Mouse (Mus musculus) right cerebral cortex, postnatal 14 days (tissue): ENCODE results near the gene Cisd3.
"Not testable (repeated sequence)": the region's sequence is repeated elsewhere in the genome, so short reads cannot be mapped to it uniquely, and the experiment has no call there.

Experiments
- DNase-seq: peaks from one replicate; pipeline ENCODE4 v3.0.0; 2022

The Cisd3 gene

GRCm38 (mm10) chr11:97685613-97686321 is at the start of gene Cisd3:
TSS of gene Cisd3 (plus strand) at chr11:97685826.
- peak; percentile 81 for DNase-seq

- peak; percentile 51 for DNase-seq
Measured at GRCm38 (mm10) chr11:97641668-97642067, 44.0 kb upstream of the Cisd3 start.

GRCm38 (mm10) chr11:97642746-97643145 is 42.9 kb upstream of the Cisd3 start:
- DNase-seq = no peak

GRCm38 (mm10) chr11:97643380-97644055 is 42.1 kb upstream of the Cisd3 start:
- no peak for DNase-seq

DNA sequence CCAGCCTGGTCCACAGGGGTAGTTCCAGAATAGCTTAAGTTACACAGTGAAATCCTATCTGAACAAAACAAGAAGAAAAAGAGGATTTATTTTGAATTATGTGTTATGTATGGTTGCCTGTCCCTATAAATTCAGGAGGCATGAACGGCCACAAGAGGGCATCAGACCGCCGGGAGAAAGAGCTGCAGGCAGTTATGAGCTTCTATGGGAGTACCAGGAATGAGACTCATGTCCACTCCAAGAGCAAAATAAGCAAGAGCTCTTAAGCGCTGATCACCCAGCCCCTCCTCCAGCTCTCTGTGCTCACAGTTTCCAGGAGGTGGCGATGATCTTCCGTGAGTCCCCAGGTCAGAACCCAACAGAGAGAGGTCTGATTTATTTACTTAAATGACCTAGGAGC is 40.8 kb upstream of the Cisd3 start:
- peak; percentile 71 for DNase-seq

- DNase-seq = not testable (repeated sequence)
Measured at GRCm38 (mm10) chr11:97648541-97648940, 37.1 kb upstream of the Cisd3 start.

- no peak for DNase-seq
Measured at GRCm38 (mm10) chr11:97650341-97650740, 35.3 kb upstream of the Cisd3 start.

DNA sequence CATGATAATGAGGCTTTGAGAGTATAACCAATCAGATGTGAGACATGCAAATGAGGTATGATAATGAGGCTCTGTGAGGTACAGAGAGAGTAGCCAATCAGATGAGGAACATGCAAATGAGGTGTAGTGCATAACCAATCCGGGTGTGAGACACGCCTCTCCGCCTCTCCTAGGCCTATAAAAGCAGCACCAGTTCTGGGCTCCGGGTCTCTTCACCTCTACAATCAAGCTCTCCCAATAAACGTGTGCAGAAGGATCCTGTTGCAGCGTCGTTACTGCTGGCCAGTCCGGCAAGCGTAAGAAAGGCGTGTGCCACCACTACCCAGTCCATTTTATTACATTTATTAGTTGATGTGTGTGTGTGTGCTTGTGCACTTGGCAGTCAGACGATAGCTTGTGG is 32.2 kb upstream of the Cisd3 start:
- DNase-seq = not testable (repeated sequence)

DNA sequence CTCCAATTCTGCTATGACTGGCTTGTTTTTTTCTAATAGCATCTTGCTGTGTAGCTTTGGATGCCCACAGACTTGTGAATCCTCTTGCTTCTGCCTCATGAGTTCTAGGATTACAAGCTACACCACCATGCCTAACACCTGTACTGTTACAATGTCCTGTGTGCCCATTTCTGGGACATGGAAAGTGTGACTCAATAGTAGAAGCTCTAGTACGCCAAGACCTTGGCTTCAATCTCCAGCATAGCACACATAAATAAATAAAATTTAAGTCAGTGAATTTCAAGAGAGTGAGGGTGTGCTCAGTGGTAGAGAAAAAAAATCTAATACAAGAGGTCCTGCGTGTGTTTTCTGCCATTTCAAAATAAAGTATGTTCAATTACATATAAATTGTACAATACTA is 31.4 kb upstream of the Cisd3 start:
- no peak for DNase-seq

DNA sequence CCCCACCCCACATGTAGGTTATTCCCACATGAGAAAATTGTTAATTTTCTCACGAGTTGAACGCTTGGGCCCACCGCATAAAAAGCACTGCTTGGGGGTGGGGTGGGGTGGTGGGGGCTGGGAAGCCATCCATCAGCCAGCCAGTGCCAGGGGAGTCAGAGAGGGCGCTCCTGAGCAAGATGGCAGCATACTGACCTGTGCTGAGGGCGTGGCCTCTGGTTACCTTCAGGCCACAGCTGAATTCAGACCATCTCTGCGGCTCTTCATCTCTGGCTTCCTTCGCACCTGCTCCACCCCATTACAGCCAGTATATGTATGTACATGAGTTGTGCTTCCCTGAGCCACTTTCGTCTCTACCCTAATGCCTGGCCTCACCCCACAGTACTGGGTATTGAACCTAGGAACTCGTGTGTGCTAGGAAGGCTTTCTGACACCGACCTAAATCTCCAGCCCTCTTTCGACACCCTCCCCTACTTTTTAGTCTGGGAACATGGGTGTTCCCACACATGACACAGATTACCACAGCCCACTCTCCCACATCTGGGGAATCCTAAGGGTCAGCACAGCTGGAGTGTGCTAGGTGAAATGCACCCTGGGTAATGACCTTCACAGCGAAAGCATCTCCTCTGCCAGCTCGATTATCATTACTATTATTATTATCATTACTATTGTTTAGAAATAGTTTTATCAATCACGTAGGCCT is 29.2 kb upstream of the Cisd3 start:
- no peak for DNase-seq

- DNase-seq = no peak
Measured at GRCm38 (mm10) chr11:97657184-97657945, 28.3 kb upstream of the Cisd3 start.

DNA sequence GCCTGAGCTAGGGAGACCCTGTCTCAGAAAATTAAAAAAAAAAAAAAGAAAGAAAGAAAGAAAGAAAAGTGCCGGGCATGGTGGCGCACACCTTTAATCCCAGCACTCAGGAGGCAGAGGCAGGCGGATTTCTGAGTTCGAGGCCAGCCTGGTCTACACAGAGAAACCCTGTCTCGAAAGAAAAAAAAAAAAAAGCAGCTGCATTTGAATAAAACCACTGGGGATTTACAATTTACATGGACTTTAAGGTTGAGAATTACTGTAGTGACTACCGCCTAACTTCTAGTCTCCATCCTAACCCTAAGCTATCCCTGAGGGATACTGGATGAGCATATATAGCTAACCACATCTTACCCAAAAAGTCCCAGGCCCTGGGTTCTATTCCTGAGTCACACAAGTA is 27.7 kb upstream of the Cisd3 start:
- DNase-seq = not testable (repeated sequence)

- DNase-seq = no peak
Measured at GRCm38 (mm10) chr11:97658751-97659266, 26.8 kb upstream of the Cisd3 start.

DNA sequence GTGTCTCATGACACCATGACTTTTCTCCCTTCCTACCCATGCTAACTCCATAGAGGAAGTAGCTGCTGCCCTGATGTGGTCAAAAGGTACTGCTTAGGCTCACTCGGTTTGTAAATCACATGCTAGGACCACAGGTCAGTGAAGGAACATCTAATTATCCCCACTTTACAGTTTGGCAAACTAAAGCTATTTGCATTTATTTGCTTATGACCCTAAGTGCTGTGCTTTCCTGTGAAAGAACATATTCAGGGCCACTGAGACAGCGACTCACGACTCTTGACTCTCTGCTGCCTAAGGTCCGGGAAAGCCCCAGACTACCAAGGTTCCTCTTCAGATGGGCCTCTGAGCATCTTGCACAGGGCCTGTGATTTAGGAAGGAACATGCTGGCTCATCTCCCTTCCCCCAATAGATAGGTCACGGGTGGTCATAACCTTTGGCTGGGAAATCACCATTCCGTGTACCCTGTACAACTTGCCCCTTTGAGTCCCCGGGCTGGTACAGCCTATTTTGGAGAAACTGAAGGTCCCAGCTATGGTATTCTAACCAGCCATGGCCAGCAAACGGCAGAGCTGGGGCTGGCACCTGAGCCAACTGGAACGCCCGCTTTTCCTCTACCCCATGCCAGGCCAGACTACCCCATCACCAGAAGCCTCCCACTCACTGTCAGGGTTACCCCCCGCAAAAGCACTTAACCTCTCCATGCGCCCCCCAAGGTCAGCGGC is 26.2 kb upstream of the Cisd3 start:
- DNase-seq = no peak

GRCm38 (mm10) chr11:97659990-97660714 is 25.5 kb upstream of the Cisd3 start:
- peak; percentile 67 for DNase-seq

- DNase-seq = no peak
Measured at GRCm38 (mm10) chr11:97660734-97661647, 24.6 kb upstream of the Cisd3 start.

GRCm38 (mm10) chr11:97661648-97662133 is 23.9 kb upstream of the Cisd3 start:
- DNase-seq = no peak

- no peak for DNase-seq
Measured at GRCm38 (mm10) chr11:97662207-97662892, 23.3 kb upstream of the Cisd3 start.

GRCm38 (mm10) chr11:97662893-97663527 is 22.6 kb upstream of the Cisd3 start, which contains the start of gene Mllt6:
TSS of gene Mllt6 (plus strand) at chr11:97663414.
- DNase-seq = peak; percentile 77
